Mouse (Mus musculus) megakaryocyte-erythroid progenitor cell, adult 5-6 weeks (primary cell): ENCODE results near the gene Tep1. TPM values are rescaled to one million over a fixed set of nuclear protein-coding genes. Genes with fewer than 3 reads are reported as not detected.
"Not testable (repeated sequence)": the region's sequence is repeated elsewhere in the genome, so short reads cannot be mapped to it uniquely, and the experiment has no call there.

Experiments
- ATAC-seq: replicated peaks from 2 replicates; pipeline ENCODE4 v1.8.0; 2016; ENCODE audit warnings: mild to moderate bottlenecking, inconsistent platforms; ENCODE audit not compliant: severe bottlenecking, poor library complexity, low FRiP score, low TSS enrichment
- total RNA-seq, 2 experiments: library from RNA; stranded (forward) in 1 of 2; stranded (reverse) in 1 of 2; fragments of 200-1000, 215-1000 nt in 1 of 2; fragments of >200 nt in 1 of 2; fragmentation: Nextera tagmentation in 1 of 2; gene quantifications; 2 replicates each; pipeline ENCODE4 v1.2.3; 2014 to 2017

Tep1 gene
- total RNA-seq, 2 experiments from 2014 or later = 9.1 to 11.1 TPM

- no peak for ATAC-seq
Measured at GRCm38 (mm10) chr14:50871284-50871683, 924 bp upstream of the Tep1 start.

- no peak for ATAC-seq
Measured at GRCm38 (mm10) chr14:50870805-50871143, 414 bp upstream of the Tep1 start.

GRCm38 (mm10) chr14:50868656-50869055 is 1.7 kb downstream of the Tep1 start:
- ATAC-seq = no peak

- ATAC-seq = no peak
Measured at GRCm38 (mm10) chr14:50868211-50868610, 2.1 kb downstream of the Tep1 start.

GRCm38 (mm10) chr14:50866966-50867365 is 3.4 kb downstream of the Tep1 start:
- ATAC-seq = no peak

GRCm38 (mm10) chr14:50865005-50865404 is 5.4 kb downstream of the Tep1 start:
- ATAC-seq = not testable (repeated sequence)

- no peak for ATAC-seq
Measured at GRCm38 (mm10) chr14:50862641-50863040, 7.7 kb downstream of the Tep1 start.

- no peak for ATAC-seq
Measured at GRCm38 (mm10) chr14:50855788-50856187, 14.6 kb downstream of the Tep1 start.

- 0 out of 2 replicates have a peak, but pooled peaks have one; percentile 28 for ATAC-seq
Measured at GRCm38 (mm10) chr14:50837236-50837635, 33.1 kb downstream of the Tep1 start.

- ATAC-seq = no peak
Measured at GRCm38 (mm10) chr14:50834435-50834834, 35.9 kb downstream of the Tep1 start.

- peak; percentile 28; the same call in 1 of the 2 replicates for ATAC-seq
Measured at GRCm38 (mm10) chr14:50833964-50834363, 36.4 kb downstream of the Tep1 start.

GRCm38 (mm10) chr14:50829878-50830277 is 40.5 kb downstream of the Tep1 start:
- ATAC-seq = no peak

GRCm38 (mm10) chr14:50826579-50826978 is 43.8 kb downstream of the Tep1 start:
- ATAC-seq = no peak

GRCm38 (mm10) chr14:50824219-50824618 is 46.1 kb downstream of the Tep1 start:
- peak; percentile 21; the same call in 1 of the 2 replicates for ATAC-seq

- ATAC-seq = peak; percentile 58
Measured at GRCm38 (mm10) chr14:50823240-50823639, 47.1 kb downstream of the Tep1 start.

GRCm38 (mm10) chr14:50813060-50813459 is 57.3 kb downstream of the Tep1 start:
- ATAC-seq = no peak

GRCm38 (mm10) chr14:50807487-50808072 is 62.8 kb downstream of the Tep1 start, which contains the start of the genes Ccnb1ip1 and Parp2:
Gene Ccnb1ip1, minus strand, starts transcription at chr14:50807732.
Gene Parp2, plus strand, starts transcription at chr14:50807841.
- peak; percentile 98 for ATAC-seq

- ATAC-seq = not testable (repeated sequence)
Measured at GRCm38 (mm10) chr14:50806469-50806868, 63.9 kb downstream of the Tep1 start.

- no peak for ATAC-seq
Measured at GRCm38 (mm10) chr14:50804683-50805082, 65.7 kb downstream of the Tep1 start.

GRCm38 (mm10) chr14:50802843-50803562 is 67.4 kb downstream of the Tep1 start:
- ATAC-seq = no peak

GRCm38 (mm10) chr14:50802441-50802840 is 67.9 kb downstream of the Tep1 start:
- ATAC-seq = no peak
